Mouse (Mus musculus) midbrain, embryonic 12.5 days (tissue): ENCODE results near the gene Csad. TPM values are rescaled to one million over a fixed set of nuclear protein-coding genes. Genes with fewer than 3 reads are reported as not detected.

Source experiments
- ATAC-seq: fragments of 200-750 bp; cut with Nextera tagmentation; 2 replicates; pipeline ENCODE4 v1.8.0; 2017; ENCODE audit warnings: low read depth, moderate TSS enrichment, moderate library complexity; ENCODE audit not compliant: low FRiP score
- H3K27ac ChIP-seq: fragments of 300-500 bp; sonication (generic); replicated peaks from 2 replicates; pipeline ENCODE4 v1.5.1; 2016; ENCODE audit warnings: mild to moderate bottlenecking
- H3K27me3 ChIP-seq: fragments of 300-500 bp; sonication (generic); 2 replicates; pipeline ENCODE4 v1.6.1; 2016; ENCODE audit warnings: mild to moderate bottlenecking
- H3K36me3 ChIP-seq: fragments of 300-500 bp; sonication (generic); 2 replicates; pipeline ENCODE4 v1.6.1; 2016
- H3K4me1 ChIP-seq: fragments of 300-500 bp; sonication (generic); 2 replicates; pipeline ENCODE4 v1.6.1; 2016
- H3K4me2 ChIP-seq: fragments of 300-500 bp; sonication (generic); replicated peaks from 2 replicates; pipeline ENCODE4 v1.6.1; 2016; ENCODE audit warnings: mild to moderate bottlenecking, moderate library complexity
- H3K4me3 ChIP-seq: fragments of 300-500 bp; sonication (generic); 2 replicates; pipeline ENCODE4 v1.5.1; 2016; ENCODE audit warnings: mild to moderate bottlenecking
- H3K9ac ChIP-seq: fragments of 300-500 bp; sonication (generic); replicated peaks from 2 replicates; pipeline ENCODE4 v1.6.1; 2016; ENCODE audit warnings: mild to moderate bottlenecking, moderate library complexity
- H3K9me3 ChIP-seq: fragments of 300-500 bp; sonication (generic); 2 replicates; pipeline ENCODE4 v1.6.1; 2016; ENCODE audit warnings: mild to moderate bottlenecking
- WGBS: fragments of 180-500 bp; shearing (Covaris S2); methylation state at CpG from one replicate; pipeline ENCODE4 v1.1.7; 2016; 5-methylcytosine and 5-hydroxymethylcytosine counted together
- polyA plus RNA-seq: library from polyadenylated mRNA; unstranded; fragments of >200 nt; fragmentation: Nextera tagmentation; extraction: Ambion mirVana; gene quantifications from 2 replicates; pipeline ENCODE4 v1.2.1, GENCODE M21; 2016

The Csad gene
- polyA plus RNA-seq, 1 experiment from 2014 or later: 41.0 TPM

- no peaks in the 10 kb centered on the region for H3K9me3 ChIP-seq
- peaks cover 17% of the 10 kb centered on the region for H3K4me1 ChIP-seq
- no peak overlapping the region for H3K4me3 ChIP-seq
- H3K4me2 ChIP-seq: no peak overlapping the region
- no peak for ATAC-seq
- H3K27ac ChIP-seq: no peak overlapping the region
- no peak overlapping the region for H3K9ac ChIP-seq
- no peaks in the 10 kb centered on the region for H3K27me3 ChIP-seq
- H3K36me3 ChIP-seq: peaks cover 82% of the 10 kb centered on the region
- 92% methylated on average over 4 of the region's 4 CpGs for WGBS
These were observed 6.3 kb upstream of the Csad start for GRCm38 (mm10) chr15:102210816-102211215.

- Histone ChIP-seq H3K4me1 (peaks cover 34% of the 10 kb centered on the region), H3K27me3 (no peaks in the 10 kb centered on the region), H3K36me3 (peaks cover 77% of the 10 kb centered on the region), H3K4me2 (no peak overlapping the region), H3K27ac (no peak overlapping the region), H3K9ac (no peak overlapping the region), H3K4me3 (no peak overlapping the region), H3K9me3 (no peaks in the 10 kb centered on the region)
- WGBS: 95% methylated on average over 8 of the region's 8 CpGs
- no peak for ATAC-seq
These were observed 4.6 kb upstream of the Csad start for GRCm38 (mm10) chr15:102209114-102209513.

- H3K27me3 ChIP-seq: no peaks in the 10 kb centered on the region
- no peak overlapping the region for H3K9ac ChIP-seq
- H3K4me1 ChIP-seq: peaks cover 34% of the 10 kb centered on the region
- 87% methylated on average over 9 of the region's 9 CpGs for WGBS
- no peaks in the 10 kb centered on the region for H3K9me3 ChIP-seq
- ATAC-seq: no peak
- no peak overlapping the region for H3K27ac ChIP-seq
- no peak overlapping the region for H3K4me3 ChIP-seq
- peaks cover 69% of the 10 kb centered on the region for H3K36me3 ChIP-seq
- no peak overlapping the region for H3K4me2 ChIP-seq
These were observed 3.6 kb upstream of the Csad start for GRCm38 (mm10) chr15:102208092-102208561.

- no peak overlapping the region for H3K9ac ChIP-seq
- no peaks in the 10 kb centered on the region for H3K9me3 ChIP-seq
- no peaks in the 10 kb centered on the region for H3K27me3 ChIP-seq
These were observed 2.8 kb upstream of the Csad start for GRCm38 (mm10) chr15:102207351-102207750.

GRCm38 (mm10) chr15:102205779-102206178 is 1.3 kb upstream of the Csad start:
- Histone ChIP-seq H3K27ac (peak overlapping the region; percentile 75), H3K9ac (peak overlapping the region; percentile 37; the same call in 1 of the 2 replicates), H3K27me3 (no peaks in the 10 kb centered on the region), H3K9me3 (no peaks in the 10 kb centered on the region), H3K4me3 (peak overlapping the region; percentile 82), H3K4me2 (peak overlapping the region; percentile 83), H3K36me3 (peaks cover 49% of the 10 kb centered on the region), H3K4me1 (peaks cover 41% of the 10 kb centered on the region)
- no peak for ATAC-seq
- WGBS: 67% methylated on average over 8 of the region's 8 CpGs

More at GRCm38 (mm10) chr15:102207351-102207750, 2.8 kb upstream of the Csad start:
- H3K36me3 ChIP-seq: peaks cover 61% of the 10 kb centered on the region
- no peak overlapping the region for H3K27ac ChIP-seq
- no peak overlapping the region for H3K4me3 ChIP-seq
- ATAC-seq: no peak
- H3K4me2 ChIP-seq: no peak overlapping the region
- 90% methylated on average over 3 of the region's 3 CpGs for WGBS
- H3K4me1 ChIP-seq: peaks cover 39% of the 10 kb centered on the region

GRCm38 (mm10) chr15:102203835-102204381 is 616 bp downstream of the Csad start:
- Histone ChIP-seq H3K4me1 (peaks cover 41% of the 10 kb centered on the region), H3K4me3 (peak overlapping the region; percentile 82), H3K9ac (peak overlapping the region; percentile 87), H3K4me2 (peak overlapping the region; percentile 83), H3K9me3 (no peaks in the 10 kb centered on the region), H3K27ac (peak overlapping the region; percentile 97), H3K27me3 (no peaks in the 10 kb centered on the region), H3K36me3 (peaks cover 32% of the 10 kb centered on the region)
- ATAC-seq: peak; percentile 47
- WGBS: 0% methylated on average over 40 of the region's 72 CpGs

GRCm38 (mm10) chr15:102202971-102203834 is 1.3 kb downstream of the Csad start, which contains the start of gene Zfp740:
Gene Zfp740 (plus strand): TSS chr15:102203249.
- Histone ChIP-seq H3K4me3 (peak within 1 kb of the TSS; percentile 82), H3K36me3 (peaks cover 25% of the 10 kb centered on the region), H3K4me1 (peaks cover 41% of the 10 kb centered on the region), H3K4me2 (peak within 1 kb of the TSS; percentile 83), H3K9ac (peak within 1 kb of the TSS; percentile 87), H3K27ac (peak within 1 kb of the TSS; percentile 97), H3K27me3 (no peaks in the 10 kb centered on the region), H3K9me3 (no peaks in the 10 kb centered on the region)
- under 1% methylated on average over 50 of the region's 68 CpGs for WGBS
- peak; percentile 96 for ATAC-seq

GRCm38 (mm10) chr15:102198841-102199240 is 5.7 kb downstream of the Csad start:
- Histone ChIP-seq H3K36me3 (no peaks in the 10 kb centered on the region), H3K9ac (no peak overlapping the region), H3K27ac (no peak overlapping the region), H3K4me3 (no peak overlapping the region), H3K4me2 (no peak overlapping the region), H3K9me3 (no peaks in the 10 kb centered on the region), H3K27me3 (no peaks in the 10 kb centered on the region), H3K4me1 (peaks cover 7% of the 10 kb centered on the region)
- no peak for ATAC-seq
- 80% methylated on average over 4 of the region's 4 CpGs for WGBS

GRCm38 (mm10) chr15:102195373-102195772 is 9.2 kb downstream of the Csad start:
- no peak overlapping the region for H3K27ac ChIP-seq
- no peak for ATAC-seq
- H3K4me3 ChIP-seq: no peak overlapping the region
- H3K4me2 ChIP-seq: no peak overlapping the region
- no peak overlapping the region for H3K9ac ChIP-seq
- H3K9me3 ChIP-seq: no peaks in the 10 kb centered on the region
- H3K4me1 ChIP-seq: no peaks in the 10 kb centered on the region
- H3K36me3 ChIP-seq: no peaks in the 10 kb centered on the region
- WGBS: 91% methylated on average over 4 of the region's 4 CpGs
- no peaks in the 10 kb centered on the region for H3K27me3 ChIP-seq

GRCm38 (mm10) chr15:102194439-102194838 is 10.1 kb downstream of the Csad start:
- H3K4me3 ChIP-seq: no peak overlapping the region
- no peak for ATAC-seq
- H3K27ac ChIP-seq: no peak overlapping the region
- no peaks in the 10 kb centered on the region for H3K9me3 ChIP-seq
- 92% methylated on average over 4 of the region's 4 CpGs for WGBS
- no peaks in the 10 kb centered on the region for H3K4me1 ChIP-seq
- no peaks in the 10 kb centered on the region for H3K27me3 ChIP-seq
- H3K4me2 ChIP-seq: no peak overlapping the region
- no peak overlapping the region for H3K9ac ChIP-seq
- H3K36me3 ChIP-seq: no peaks in the 10 kb centered on the region

GRCm38 (mm10) chr15:102193652-102194051 is 10.9 kb downstream of the Csad start:
- Histone ChIP-seq H3K36me3 (no peaks in the 10 kb centered on the region), H3K4me3 (no peak overlapping the region), H3K4me1 (no peaks in the 10 kb centered on the region), H3K9ac (no peak overlapping the region), H3K27me3 (no peaks in the 10 kb centered on the region), H3K4me2 (no peak overlapping the region), H3K27ac (no peak overlapping the region), H3K9me3 (no peaks in the 10 kb centered on the region)
- ATAC-seq: no peak
- 89% methylated on average over 4 of the region's 4 CpGs for WGBS

GRCm38 (mm10) chr15:102192820-102193386 is 11.6 kb downstream of the Csad start:
- no peak overlapping the region for H3K27ac ChIP-seq
- WGBS: 65% methylated on average over 5 of the region's 5 CpGs
- H3K27me3 ChIP-seq: no peaks in the 10 kb centered on the region
- H3K36me3 ChIP-seq: no peaks in the 10 kb centered on the region
- no peak overlapping the region for H3K4me2 ChIP-seq
- no peak overlapping the region for H3K4me3 ChIP-seq
- H3K9ac ChIP-seq: no peak overlapping the region
- ATAC-seq: no peak
- H3K4me1 ChIP-seq: no peaks in the 10 kb centered on the region
- no peaks in the 10 kb centered on the region for H3K9me3 ChIP-seq
